Mouse (Mus musculus) cerebellum, adult 9-11 months (tissue): ENCODE results near the gene Nrxn2.
A peak's percentile ranks its signal among the peaks of the same experiment; 100 is the strongest.

Experiments
- DNase-seq: peaks from one replicate; pipeline ENCODE4 v3.0.0; 2022

The Nrxn2 gene

GRCm38 (mm10) chr19:6453349-6453748 lies 34.8 kb downstream of the Nrxn2 start:
- peak; percentile 86 for DNase-seq

DNA sequence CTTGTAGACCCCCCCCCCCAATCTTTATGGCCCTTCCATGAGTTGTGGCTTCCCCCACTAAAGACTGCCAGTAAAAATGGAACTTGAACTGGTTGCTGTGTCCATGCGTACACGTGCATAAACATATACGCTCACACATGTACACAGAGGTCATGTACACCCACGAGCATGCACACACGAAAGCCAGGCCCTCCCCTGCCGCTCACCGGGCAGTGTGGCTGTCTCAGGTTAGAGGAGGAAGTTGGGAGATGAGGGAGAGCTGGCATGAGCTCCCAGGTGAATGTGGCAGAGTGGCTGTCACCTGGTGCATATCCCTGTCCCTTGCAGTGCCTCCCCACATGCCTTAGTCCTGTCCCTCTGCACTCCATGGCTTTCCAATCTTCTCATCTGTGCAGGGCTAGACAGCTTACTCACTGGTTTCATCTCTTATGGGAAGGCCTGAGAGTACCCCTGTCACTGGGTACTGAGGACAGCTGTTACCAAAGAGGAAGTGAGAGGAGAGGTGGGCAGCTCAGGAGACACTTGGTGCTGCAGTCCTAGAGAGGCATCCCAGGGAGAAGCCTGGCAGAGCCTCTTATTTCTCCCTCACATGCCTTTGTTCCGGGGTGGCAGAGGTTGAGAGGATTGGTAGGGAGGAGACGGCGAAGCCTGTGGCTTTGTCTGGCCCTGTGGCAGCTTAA lies 35.6 kb downstream of the Nrxn2 start:
- no peak for DNase-seq

GRCm38 (mm10) chr19:6459504-6459903 lies 41.0 kb downstream of the Nrxn2 start:
- no peak for DNase-seq

- no peak for DNase-seq
Observed at GRCm38 (mm10) chr19:6462841-6463240, 44.3 kb downstream of the Nrxn2 start.

GRCm38 (mm10) chr19:6464306-6465071 lies 46.0 kb downstream of the Nrxn2 start:
- DNase-seq, result peak; percentile 69

GRCm38 (mm10) chr19:6465090-6465489 lies 46.6 kb downstream of the Nrxn2 start:
- no peak for DNase-seq

DNA sequence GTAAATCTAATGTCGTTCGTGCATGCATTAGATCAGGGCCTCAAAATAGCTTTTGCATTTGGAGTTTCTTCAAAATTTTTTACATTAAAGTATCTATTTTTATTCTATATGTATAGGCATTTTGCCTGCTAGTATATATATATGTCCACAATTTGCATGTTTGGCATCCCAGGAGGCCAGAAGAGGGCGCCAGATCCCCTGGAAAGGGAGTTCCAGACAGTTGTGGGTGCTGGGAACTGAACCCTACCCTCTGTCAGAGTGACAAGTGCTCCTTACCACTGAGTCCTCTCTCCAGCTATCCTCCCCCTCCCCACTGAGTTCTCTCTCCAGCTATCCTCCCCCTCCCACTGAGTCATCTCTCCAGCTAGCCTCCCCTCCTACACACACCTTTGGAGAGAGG lies 48.4 kb downstream of the Nrxn2 start:
- no peak for DNase-seq

GRCm38 (mm10) chr19:6467374-6467979 lies 48.9 kb downstream of the Nrxn2 start:
- DNase-seq, result no peak

DNA sequence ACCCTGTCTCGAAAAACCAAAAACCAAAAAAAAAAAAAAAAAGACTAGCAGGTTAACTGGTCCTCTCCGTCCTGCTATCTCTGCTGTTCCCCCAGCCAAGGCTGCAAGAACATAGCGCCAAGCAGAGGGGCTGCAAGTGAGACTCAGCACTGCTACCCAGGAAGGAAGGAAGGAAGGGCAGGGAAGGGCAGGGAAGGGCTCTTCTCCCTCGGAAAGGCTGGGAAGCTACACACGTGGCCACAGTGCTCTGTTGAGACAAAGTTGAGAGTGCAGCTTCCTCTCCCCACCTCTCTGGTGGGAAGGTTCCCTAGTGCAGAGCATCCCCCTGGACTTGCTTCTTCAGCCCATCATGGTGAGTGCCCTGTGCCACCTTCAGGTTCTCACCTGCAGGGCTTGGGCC lies 53.1 kb downstream of the Nrxn2 start:
- no peak for DNase-seq

DNA sequence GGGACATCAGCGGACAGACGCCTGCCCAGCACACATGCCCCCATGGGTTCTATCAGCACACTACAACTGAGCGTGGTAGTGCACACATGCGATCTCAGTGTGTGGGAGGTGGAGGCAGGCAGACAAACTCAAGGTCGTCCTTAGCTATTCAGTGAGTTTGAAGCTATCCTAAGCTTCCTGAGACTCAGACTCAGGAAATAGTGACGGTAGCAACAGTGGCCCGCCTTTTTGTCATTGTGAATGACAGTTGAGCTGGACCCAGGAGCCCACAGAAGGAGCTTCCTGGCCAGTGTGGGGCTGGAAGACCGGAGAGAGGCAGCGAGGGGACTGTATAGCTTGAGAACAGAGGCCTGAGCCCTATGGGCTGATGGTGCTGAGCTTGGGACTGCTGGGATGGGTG lies 54.3 kb downstream of the Nrxn2 start:
- no peak for DNase-seq

- no peak for DNase-seq
Observed at GRCm38 (mm10) chr19:6474706-6475105, 56.2 kb downstream of the Nrxn2 start.

- DNase-seq, result no peak
Observed at GRCm38 (mm10) chr19:6475129-6475528, 56.6 kb downstream of the Nrxn2 start.

- no peak for DNase-seq
Observed at GRCm38 (mm10) chr19:6477007-6477406, 58.5 kb downstream of the Nrxn2 start.

DNA sequence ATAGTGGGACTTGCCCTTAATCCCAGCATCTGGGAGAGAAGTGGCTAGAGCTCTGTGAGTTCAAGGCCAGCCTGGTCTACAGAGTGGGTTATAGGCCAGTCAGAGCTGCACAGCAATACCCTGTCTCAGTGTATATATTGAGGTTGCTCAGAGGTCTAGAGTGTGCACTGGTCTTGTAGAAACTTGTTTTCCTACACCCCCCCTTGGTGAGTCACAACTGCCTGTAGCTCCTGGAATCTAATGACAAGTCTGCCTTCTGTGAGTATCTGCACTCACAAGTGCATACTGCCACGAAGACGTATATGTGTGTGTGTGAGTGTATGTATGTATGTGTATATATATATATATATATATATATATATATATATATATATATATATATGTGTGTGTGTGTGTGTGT lies 60.0 kb downstream of the Nrxn2 start:
- no peak for DNase-seq

- DNase-seq, result peak; percentile 68
Observed at GRCm38 (mm10) chr19:6482886-6483285, 64.4 kb downstream of the Nrxn2 start.

DNA sequence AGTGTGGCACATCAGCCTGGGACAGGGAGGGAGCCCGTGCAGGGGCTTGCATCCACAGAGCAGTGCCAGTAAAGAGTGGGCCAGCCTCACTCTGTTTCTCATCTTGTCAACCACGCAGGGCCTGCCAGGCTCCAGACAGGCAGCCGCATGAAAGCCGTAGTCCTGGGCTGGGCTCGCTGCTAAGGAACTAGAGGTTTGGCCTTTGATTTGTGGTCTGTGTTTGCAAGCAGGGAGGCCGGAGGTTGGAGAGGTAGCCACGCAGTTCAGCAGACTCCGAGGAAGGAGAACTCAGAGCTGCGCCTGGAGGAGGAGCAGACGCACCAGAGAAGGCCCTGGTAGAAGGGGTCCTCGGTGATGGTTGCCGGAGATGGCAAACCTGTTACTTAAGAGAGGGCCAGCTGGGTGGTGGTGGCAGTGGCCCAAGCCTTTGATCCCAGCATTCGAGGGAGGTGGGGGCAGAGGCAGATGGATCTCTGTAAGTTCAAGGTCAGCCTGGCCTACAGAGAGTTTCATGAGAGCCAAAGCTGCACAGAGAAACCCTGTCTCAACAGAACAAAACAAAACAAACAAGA lies 66.6 kb downstream of the Nrxn2 start:
- no peak for DNase-seq

GRCm38 (mm10) chr19:6489030-6489429 lies 70.5 kb downstream of the Nrxn2 start:
- peak; percentile 86 for DNase-seq

DNA sequence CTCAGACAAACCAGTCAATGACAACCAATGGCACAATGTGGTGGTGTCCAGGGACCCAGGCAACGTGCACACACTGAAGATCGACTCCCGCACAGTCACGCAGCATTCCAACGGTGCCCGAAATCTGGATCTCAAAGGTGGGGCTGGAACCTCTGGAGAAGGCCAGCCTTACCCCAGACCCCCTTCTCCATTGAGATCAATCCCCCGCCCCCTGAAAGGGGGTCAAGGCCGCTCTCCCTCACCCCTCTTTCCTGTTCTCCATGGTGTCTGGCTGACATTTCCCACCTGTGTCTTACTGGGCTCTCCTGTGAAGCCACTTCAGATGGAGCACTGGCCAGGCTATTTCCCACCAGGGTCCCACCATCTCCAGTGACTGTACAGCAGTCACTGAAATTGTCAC lies 73.0 kb downstream of the Nrxn2 start:
- DNase-seq, result peak; percentile 55

- peak; percentile 89 for DNase-seq
Observed at GRCm38 (mm10) chr19:6492124-6492523, 73.6 kb downstream of the Nrxn2 start.

DNA sequence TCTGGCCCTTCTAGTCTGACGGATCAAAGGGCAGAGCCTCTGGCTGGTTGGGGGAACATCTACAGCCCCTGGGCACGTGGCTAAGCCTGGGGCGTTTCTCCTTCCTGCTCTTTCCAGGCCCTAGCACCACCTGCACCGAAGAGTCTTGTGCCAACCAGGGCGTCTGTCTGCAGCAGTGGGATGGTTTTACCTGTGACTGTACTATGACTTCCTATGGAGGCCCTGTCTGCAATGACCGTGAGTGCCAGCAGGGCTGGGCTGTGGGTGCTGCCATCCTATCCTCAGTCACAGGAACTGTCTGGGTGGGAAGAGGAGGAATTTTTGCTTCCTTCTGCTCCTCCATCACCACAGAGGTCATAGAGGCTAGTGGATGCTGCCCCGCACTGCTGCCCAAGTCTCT lies 74.7 kb downstream of the Nrxn2 start:
- peak; percentile 69 for DNase-seq

DNA sequence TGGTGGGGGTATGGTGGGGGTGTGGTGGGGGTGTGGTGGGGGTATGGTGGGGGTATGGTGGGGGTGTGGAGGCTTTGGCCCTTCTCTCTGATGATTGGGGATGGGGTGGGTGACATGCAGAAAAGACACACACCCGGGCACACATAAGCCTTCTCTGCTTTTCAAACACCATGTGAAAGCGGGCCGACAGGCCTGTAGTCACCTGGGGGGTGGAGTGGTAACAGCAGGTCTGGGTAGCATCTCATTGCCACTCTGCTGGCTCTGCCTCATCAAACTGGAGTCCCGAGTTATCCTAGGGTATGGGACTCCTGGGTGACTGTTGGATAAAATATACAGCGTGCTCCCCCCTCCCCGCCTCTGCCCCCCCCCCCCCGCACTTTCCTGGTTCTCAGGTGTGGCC lies 75.5 kb downstream of the Nrxn2 start:
- no peak for DNase-seq

DNA sequence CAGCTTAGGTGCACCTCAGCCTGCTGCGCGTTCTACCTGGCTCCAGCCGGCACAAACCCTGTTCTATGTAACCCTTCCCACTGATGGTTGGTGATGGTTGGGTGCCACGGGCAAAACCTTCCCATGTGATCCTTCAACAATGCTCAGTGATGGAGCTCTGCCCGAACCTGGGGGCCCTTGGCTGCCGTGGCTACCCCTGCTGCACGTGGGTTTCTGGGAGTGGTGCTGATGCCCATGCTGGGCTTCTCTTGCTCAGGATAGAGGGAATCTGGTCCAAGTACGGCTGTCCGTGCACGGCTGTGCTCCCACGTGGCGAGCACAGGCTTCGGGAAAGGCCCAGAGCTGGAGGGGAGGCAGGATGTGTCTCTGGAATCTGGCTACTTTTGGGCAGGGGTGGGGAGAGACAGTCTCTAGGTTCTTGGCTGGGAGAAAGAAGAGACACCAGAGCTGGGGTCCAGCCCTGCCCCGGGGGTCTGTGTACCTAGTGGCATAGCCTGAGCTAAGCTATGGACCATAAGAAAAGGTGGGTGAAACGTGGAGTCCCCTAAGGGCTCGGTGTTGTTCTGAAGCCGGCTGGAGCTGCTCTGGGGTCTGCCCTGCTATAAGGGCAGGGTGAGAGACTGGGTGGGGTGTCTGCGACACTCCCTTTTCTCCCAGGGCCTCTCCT lies 76.1 kb downstream of the Nrxn2 start:
- peak; percentile 63 for DNase-seq

GRCm38 (mm10) chr19:6495714-6496113 lies 77.2 kb downstream of the Nrxn2 start:
- peak; percentile 65 for DNase-seq
